Mouse (Mus musculus) small intestine, adult 2 months (tissue): ENCODE data around the gene Ntm.

Source experiments
- CTCF ChIP-seq: fragments of 200-500 bp; IDR thresholded peaks from 2 replicates; pipeline ENCODE4 v1.5.1; 2012; ENCODE audit warnings: low read depth, mild to moderate bottlenecking, control low read depth, inconsistent platforms, low read length, moderate library complexity, mixed read lengths; ENCODE audit not compliant: insufficient replicate concordance, insufficient read length; ENCODE audit errors: extremely low read depth
- POLR2A ChIP-seq: fragments of 200-500 bp; IDR thresholded peaks from 2 replicates; pipeline ENCODE4 v1.6.1; 2012; ENCODE audit warnings: low read depth, mild to moderate bottlenecking, control low read depth, inconsistent platforms, low read length, moderate library complexity

- TF ChIP-seq CTCF: no peak
- TF ChIP-seq POLR2A: no peak
Measured at GRCm38 (mm10) chr9:29594537-29595294, 368.2 kb downstream of the Ntm start.
